Mouse (Mus musculus): ENCODE results near the gene Txndc8.

GRCm38 (mm10) chr4:58003501-58003900 lies 5.4 kb downstream of the Txndc8 start:
- TF ChIP-seq CTCF (conservative IDR thresholded peaks at IDR 0.05; ENCODE audit: low read length) (no peak), POU5F1 (IDR thresholded peaks at IDR 0.05; ENCODE audit: borderline replicate concordance, low read length) (no peak), NANOG (IDR thresholded peaks at IDR 0.05; ENCODE audit: borderline replicate concordance, low read length) (no peak)

Measured in E14TG2a.4 (cell line).